13 mouse cellular contexts compared by ENCODE assay signal in the genomic region with DNA sequence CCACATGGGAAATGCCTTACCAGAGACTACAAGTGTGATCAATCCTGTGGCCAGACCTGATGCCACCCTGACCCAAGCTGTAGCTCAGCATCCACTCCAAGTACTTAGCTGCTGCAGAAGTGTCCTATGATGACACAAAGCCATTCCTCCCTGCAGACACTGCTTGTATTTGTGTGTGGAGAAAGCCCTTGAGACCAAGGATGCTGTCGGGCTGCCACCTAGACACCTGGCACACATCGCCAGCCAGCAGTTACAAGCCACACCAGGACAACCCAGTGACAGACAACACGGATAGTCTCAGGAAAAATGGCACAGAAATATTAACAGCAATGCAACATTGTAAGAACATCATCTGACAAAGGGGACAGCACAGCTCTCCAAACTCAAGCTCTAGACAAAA. TPM values are rescaled to one million over a fixed set of nuclear protein-coding genes. Genes with fewer than 3 reads are reported as not detected.
DNase-seq lines count a peak whose midpoint lies in the region; ATAC-seq and TF ChIP-seq lines count a peak whose summit lies in the region.
"Had no signal": no experiment of that assay in that cellular context is flagged by ENCODE, and none has a peak within 500 bp of the region (broad histone marks: within the 10 kb centered on the region; RNA-seq: fewer than 3 reads in every experiment).

No protein-coding gene starts in this region.

- 0 out of 2 replicates have a peak overlapping the region, but pooled peaks have one; percentile 26 for H3K27ac ChIP-seq in heart, embryonic 12.5 days (ENCODE audit: poor library complexity, severe bottlenecking)
- no peak overlapping the region for H3K27ac ChIP-seq in heart, embryonic 11.5 days (ENCODE audit: low read depth, low read length)
- peak overlapping the region; percentile 28; the same call in 1 of the 2 replicates for H3K27ac ChIP-seq in layer of hippocampus, adult 2 months
- H3K27ac ChIP-seq in forebrain, postnatal 0 days (ENCODE audit: low read depth, low read length) = peak overlapping the region; percentile 66; the same call in 1 of the 2 replicates
- H3K27ac ChIP-seq in midbrain, embryonic 16.5 days (ENCODE audit: low read length) = peak overlapping the region; percentile 61
- H3K27ac ChIP-seq: embryonic facial prominence, embryonic 15.5 days had no signal

- 95% methylated on average over 3 of the region's 3 CpGs for WGBS in heart, embryonic 12.5 days
- WGBS in heart, embryonic 11.5 days (ENCODE audit: insufficient replicate concordance) = 93% methylated on average over 3 of the region's 3 CpGs
- 75% methylated on average over 3 of the region's 3 CpGs for WGBS in forebrain, postnatal 0 days
- WGBS in midbrain, embryonic 16.5 days = 91% methylated on average over 3 of the region's 3 CpGs

- H3K9ac ChIP-seq in heart, embryonic 12.5 days = no peak overlapping the region
- H3K9ac ChIP-seq in heart, embryonic 11.5 days (ENCODE audit: low read depth, low read length) = no peak overlapping the region
- H3K9ac ChIP-seq in forebrain, postnatal 0 days = no peak overlapping the region
- no peak overlapping the region for H3K9ac ChIP-seq in midbrain, embryonic 16.5 days (ENCODE audit: low read depth, low read length)
- H3K9ac ChIP-seq: embryonic facial prominence, embryonic 15.5 days; liver, postnatal 0 days had no signal

- TF ChIP-seq CTCF in layer of hippocampus, adult 2 months (conservative IDR thresholded peaks at IDR 0.05) = no peak
- TF ChIP-seq CTCF in forebrain, postnatal 0 days (IDR thresholded peaks at IDR 0.05; ENCODE audit: low read depth) = no peak

- no peak overlapping the region for H3K4me3 ChIP-seq in heart, embryonic 12.5 days
- no peak overlapping the region for H3K4me3 ChIP-seq in heart, embryonic 11.5 days (ENCODE audit: low read depth, low read length)
- no peak overlapping the region for H3K4me3 ChIP-seq in layer of hippocampus, adult 2 months
- H3K4me3 ChIP-seq in forebrain, postnatal 0 days (ENCODE audit: low read depth, low read length) = no peak overlapping the region
- H3K4me3 ChIP-seq in midbrain, embryonic 16.5 days (ENCODE audit: low read depth, low read length) = no peak overlapping the region
- H3K4me3 ChIP-seq: embryonic facial prominence, embryonic 15.5 days had no signal

- no peaks in the 10 kb centered on the region for H3K9me3 ChIP-seq in heart, embryonic 12.5 days (replicated peaks)
- no peaks in the 10 kb centered on the region for H3K9me3 ChIP-seq in heart, embryonic 11.5 days (replicated peaks; ENCODE audit: control insufficient read depth, low read length)
- no peaks in the 10 kb centered on the region for H3K9me3 ChIP-seq in forebrain, postnatal 0 days (ENCODE audit: low read length)
- H3K9me3 ChIP-seq in midbrain, embryonic 16.5 days (replicated peaks; ENCODE audit: control insufficient read depth, low read length, poor library complexity, severe bottlenecking) = no peaks in the 10 kb centered on the region
- H3K9me3 ChIP-seq: embryonic facial prominence, embryonic 15.5 days had no signal

- H3K27me3 ChIP-seq in heart, embryonic 12.5 days (replicated peaks) = no peaks in the 10 kb centered on the region
- H3K27me3 ChIP-seq in heart, embryonic 11.5 days (ENCODE audit: control insufficient read depth, insufficient read depth, low read length) = no peaks in the 10 kb centered on the region
- H3K27me3 ChIP-seq in forebrain, postnatal 0 days (ENCODE audit: insufficient read depth, low read length) = no peaks in the 10 kb centered on the region
- H3K27me3 ChIP-seq in midbrain, embryonic 16.5 days (ENCODE audit: control insufficient read depth, insufficient read depth, low read depth, low read length) = no peaks in the 10 kb centered on the region
- H3K27me3 ChIP-seq: embryonic facial prominence, embryonic 15.5 days had no signal

- no peak for ATAC-seq in heart, embryonic 12.5 days (ENCODE audit: insufficient number of reproducible peaks, low FRiP score)
- ATAC-seq in heart, embryonic 11.5 days (replicated peaks; ENCODE audit: insufficient number of reproducible peaks, low FRiP score, low TSS enrichment) = no peak
- no peak for ATAC-seq in forebrain, postnatal 0 days
- no peak for ATAC-seq in midbrain, embryonic 16.5 days
- ATAC-seq: liver, postnatal 0 days had no signal

- no peak for DNase-seq in layer of hippocampus, adult 2 months (ENCODE audit: low spot score in 2 of 2)
- DNase-seq in layer of hippocampus, adult 8-10 months (ENCODE audit: low spot score in 2 of 2) = no peak
- DNase-seq in forebrain, postnatal 0 days = no peak
- DNase-seq in layer of hippocampus, postnatal 14 days (ENCODE audit: low spot score in 2 of 2) = no peak
- DNase-seq: adrenal gland, postnatal 36 days; kidney, adult 11 months; liver, postnatal 0 days; thymus, postnatal 14 days had no signal

- no peak overlapping the region for H3K4me2 ChIP-seq in heart, embryonic 12.5 days
- no peak overlapping the region for H3K4me2 ChIP-seq in heart, embryonic 11.5 days
- H3K4me2 ChIP-seq in forebrain, postnatal 0 days (ENCODE audit: low read depth) = no peak overlapping the region
- no peak overlapping the region for H3K4me2 ChIP-seq in midbrain, embryonic 16.5 days (ENCODE audit: low read length)
- H3K4me2 ChIP-seq: embryonic facial prominence, embryonic 15.5 days had no signal

- peaks cover 25% of the 10 kb centered on the region for H3K36me3 ChIP-seq in heart, embryonic 12.5 days
- peaks cover 17% of the 10 kb centered on the region for H3K36me3 ChIP-seq in heart, embryonic 11.5 days (ENCODE audit: control insufficient read depth, insufficient read depth, low read length)
- H3K36me3 ChIP-seq in forebrain, postnatal 0 days (ENCODE audit: insufficient read depth) = peaks cover 22% of the 10 kb centered on the region
- peaks cover 10% of the 10 kb centered on the region for H3K36me3 ChIP-seq in midbrain, embryonic 16.5 days (ENCODE audit: control insufficient read depth, insufficient read depth, low read length)

- peaks cover 69% of the 10 kb centered on the region for H3K4me1 ChIP-seq in heart, embryonic 12.5 days (replicated peaks)
- H3K4me1 ChIP-seq in heart, embryonic 11.5 days (ENCODE audit: control insufficient read depth, insufficient read depth, low read length) = peaks cover 53% of the 10 kb centered on the region
- peaks cover 13% of the 10 kb centered on the region; the same call in 1 of the 2 replicates for H3K4me1 ChIP-seq in forebrain, postnatal 0 days (ENCODE audit: insufficient read depth)
- H3K4me1 ChIP-seq in midbrain, embryonic 16.5 days (ENCODE audit: control insufficient read depth, insufficient read depth, low read length) = peaks cover 25% of the 10 kb centered on the region

RNA-seq across cellular contexts. Expression of a gene that starts 9.8 kb away (rescaled TPM):
- 36.6 and 38.9 TPM in 2 replicates for polyA plus RNA-seq in heart, embryonic 12.5 days (2016; fragmentation: Nextera tagmentation; extraction: Ambion mirVana)
- polyA plus RNA-seq in heart, embryonic 11.5 days (2014; fragmentation: Nextera tagmentation; extraction: Ambion mirVana) = 16.8 and 18.6 TPM in 2 replicates
- 10 to 100 TPM; 33.0 to 36.4 TPM for total RNA-seq in layer of hippocampus, adult 2 months (2021)
- total RNA-seq in layer of hippocampus, adult 8-10 months (2022) = 10 to 100 TPM; 34.1 to 35.7 (median 35.1) TPM
- 42.8 and 51.0 TPM in 2 replicates for total RNA-seq in forebrain, postnatal 0 days (2014; rRNA removed)
- 15.2 and 16.4 TPM in 2 replicates for polyA plus RNA-seq in forebrain, postnatal 0 days (2015; fragmentation: Nextera tagmentation; extraction: Ambion mirVana)
- polyA plus RNA-seq in midbrain, embryonic 16.5 days (2015; fragmentation: Nextera tagmentation; extraction: Ambion mirVana) = 18.4 TPM in 2 replicates
- total RNA-seq in layer of hippocampus, postnatal 14 days (2021) = 10 to 100 TPM; 40.4 to 41.7 TPM

RNA-seq across cellular contexts. Expression of a gene that starts 19.0 kb away (rescaled TPM):
- polyA plus RNA-seq in heart, embryonic 12.5 days (2016; fragmentation: Nextera tagmentation; extraction: Ambion mirVana) = 0.09 TPM in 1 of 2 replicates, not detected in the other
- polyA plus RNA-seq in heart, embryonic 11.5 days (2014; fragmentation: Nextera tagmentation; extraction: Ambion mirVana) = not detected in 2 replicates
- total RNA-seq in layer of hippocampus, adult 2 months (2021) = 10 to 100 TPM; 35.1 to 38.4 TPM
- 10 to 100 TPM; 24.6 to 32.6 (median 28.6) TPM for total RNA-seq in layer of hippocampus, adult 8-10 months (2022)
- total RNA-seq in forebrain, postnatal 0 days (2014; rRNA removed) = 17.3 and 26.3 TPM in 2 replicates
- polyA plus RNA-seq in forebrain, postnatal 0 days (2015; fragmentation: Nextera tagmentation; extraction: Ambion mirVana) = 4.7 and 8.4 TPM in 2 replicates
- 4.1 and 4.6 TPM in 2 replicates for polyA plus RNA-seq in midbrain, embryonic 16.5 days (2015; fragmentation: Nextera tagmentation; extraction: Ambion mirVana)
- 10 to 100 TPM; 35.7 to 36.7 TPM for total RNA-seq in layer of hippocampus, postnatal 14 days (2021)
- total RNA-seq: megakaryocyte progenitor cell, adult 5-6 weeks had no signal
- polyA plus RNA-seq: liver, postnatal 0 days had no signal
